Mouse (Mus musculus) cerebellum, postnatal 14 days (tissue): ENCODE data around the gene Exoc6b.
"Not testable (repeated sequence)": the region's sequence is repeated elsewhere in the genome, so short reads cannot be mapped to it uniquely, and the experiment has no call there.

Experiments
- DNase-seq, 2 experiments: peaks; one replicate each; pipeline ENCODE4 v3.0.0; 2021; ENCODE audit warnings: mixed read lengths in 2 of 2

Exoc6b gene

GRCm38 (mm10) chr6:84619166-84619565, 450.1 kb downstream of the Exoc6b start:
- no peak for DNase-seq

- no peak for DNase-seq
These were observed 452.3 kb downstream of the Exoc6b start for GRCm38 (mm10) chr6:84617051-84617450.

- no peak for DNase-seq
These were observed 452.7 kb downstream of the Exoc6b start for GRCm38 (mm10) chr6:84616586-84616985.

GRCm38 (mm10) chr6:84613561-84613960, 455.8 kb downstream of the Exoc6b start:
- no peak for DNase-seq

- no peak for DNase-seq
These were observed 468.0 kb downstream of the Exoc6b start for GRCm38 (mm10) chr6:84601136-84601889.

- not testable (repeated sequence) for DNase-seq
These were observed 470.0 kb downstream of the Exoc6b start for GRCm38 (mm10) chr6:84599296-84599695.

- DNase-seq, result no peak
These were observed 470.6 kb downstream of the Exoc6b start for GRCm38 (mm10) chr6:84598725-84599124.

- DNase-seq, result no peak
These were observed 474.7 kb downstream of the Exoc6b start for GRCm38 (mm10) chr6:84594626-84595025.

GRCm38 (mm10) chr6:84593693-84594092, 475.6 kb downstream of the Exoc6b start, which contains the start of gene Cyp26b1:
TSS of gene Cyp26b1 (minus strand) at chr6:84593908.
- DNase-seq, result no peak

- DNase-seq, result peak in 1 of 2 experiments; percentile 3
These were observed 478.2 kb downstream of the Exoc6b start for GRCm38 (mm10) chr6:84590961-84591745.

- peak; percentile 96 to 97 for DNase-seq
These were observed 479.3 kb downstream of the Exoc6b start for GRCm38 (mm10) chr6:84589742-84590686.

- peak; percentile 38 to 44 for DNase-seq
These were observed 480.2 kb downstream of the Exoc6b start for GRCm38 (mm10) chr6:84588895-84589652.

GRCm38 (mm10) chr6:84588221-84588894, 481.0 kb downstream of the Exoc6b start:
- peak in 1 of 2 experiments; percentile 4 for DNase-seq

- peak in 1 of 2 experiments; percentile 36 for DNase-seq
These were observed 481.7 kb downstream of the Exoc6b start for GRCm38 (mm10) chr6:84587471-84588101.

GRCm38 (mm10) chr6:84586551-84587200, 482.6 kb downstream of the Exoc6b start:
- no peak for DNase-seq

GRCm38 (mm10) chr6:84585686-84586300, 483.5 kb downstream of the Exoc6b start:
- no peak for DNase-seq

GRCm38 (mm10) chr6:84584783-84585685, 484.3 kb downstream of the Exoc6b start:
- DNase-seq, result peak; percentile 83 to 84
